Mouse (Mus musculus) embryo, embryonic 10.5 days (tissue): ENCODE measurements around the gene Slc35b2.

Experiments used
- DNase-seq: peaks from one replicate; pipeline ENCODE4 v3.0.0-alpha.2; 2015; ENCODE audit warnings: low spot score

The Slc35b2 gene

GRCm38 (mm10) chr17:45584096-45584896 lies 20.6 kb downstream of the Slc35b2 start:
- no peak for DNase-seq

DNA sequence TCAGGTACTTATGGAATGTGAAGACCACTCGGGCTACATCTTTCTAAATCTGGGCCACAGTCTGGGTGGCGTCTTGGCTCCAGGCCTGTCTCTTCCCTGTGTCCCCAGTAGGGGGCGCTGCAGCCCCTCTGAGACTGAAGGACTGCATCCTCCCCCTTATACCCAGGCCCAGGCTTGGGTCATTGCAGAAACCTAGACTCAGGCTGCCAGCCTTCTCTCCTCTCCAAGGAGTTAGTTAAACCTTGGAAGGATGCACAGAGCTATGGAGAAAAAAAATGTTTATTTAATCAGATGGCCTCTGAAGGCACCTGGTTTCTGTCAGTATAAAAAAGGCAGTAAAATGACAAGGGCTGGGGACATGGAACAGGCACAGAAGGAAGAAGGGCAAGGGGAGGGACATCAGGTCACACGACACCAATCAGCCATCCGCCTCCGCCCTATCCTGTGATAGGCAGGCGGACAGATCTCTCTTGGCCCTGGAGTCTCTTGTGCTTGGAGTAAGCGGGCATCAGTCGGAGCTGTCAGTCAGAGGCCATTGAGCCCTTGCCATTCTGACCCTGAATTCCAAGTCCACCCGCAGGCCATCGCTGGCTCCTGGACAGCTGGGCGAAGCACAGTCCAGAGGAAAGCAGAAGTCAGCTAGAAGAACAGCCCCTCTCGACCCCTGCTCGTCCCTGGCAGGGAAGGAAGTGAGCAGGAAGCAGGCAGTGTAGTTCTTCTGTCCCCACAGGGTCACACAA lies 21.4 kb downstream of the Slc35b2 start:
- peak; percentile 90 for DNase-seq

- DNase-seq = no peak
These were observed 22.2 kb downstream of the Slc35b2 start for GRCm38 (mm10) chr17:45585725-45586448.

DNA sequence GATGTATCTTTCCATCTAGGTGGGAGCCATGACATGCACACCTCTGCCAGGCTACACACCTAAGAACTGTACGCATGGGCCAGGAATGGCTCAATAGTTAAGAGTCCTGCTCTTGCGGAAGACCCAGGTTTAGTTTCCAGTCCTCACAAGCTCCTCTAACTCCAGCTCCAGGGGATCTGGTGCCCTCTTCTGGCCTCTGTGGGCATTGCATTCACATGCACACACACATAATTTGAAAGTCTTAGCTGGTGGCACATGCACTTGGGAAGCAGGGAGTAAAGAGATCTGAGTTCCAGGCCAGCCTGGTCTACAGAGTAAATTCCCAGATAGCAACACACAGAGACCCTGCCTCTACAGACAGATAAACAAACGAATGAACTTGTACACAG lies 22.8 kb downstream of the Slc35b2 start:
- DNase-seq = no peak

DNA sequence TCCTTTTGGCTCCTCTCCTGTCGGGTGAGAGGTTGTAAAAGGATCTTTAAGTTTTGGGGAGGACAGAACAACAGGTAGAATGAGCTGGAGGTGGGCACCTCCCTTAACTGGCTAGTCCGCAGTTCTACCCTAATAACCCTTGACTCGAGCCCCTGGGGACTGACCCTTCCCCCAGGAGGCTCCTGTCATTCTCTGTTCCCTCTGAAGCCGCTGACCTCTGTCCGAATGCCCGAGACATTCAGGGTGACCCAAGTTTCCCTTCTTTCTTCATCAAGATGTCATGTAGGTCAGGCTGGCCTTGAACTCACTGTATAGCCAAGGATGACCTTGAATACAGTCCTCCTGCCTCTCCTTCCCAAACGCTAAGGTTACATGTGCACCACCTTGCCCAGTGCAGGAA lies 24.7 kb downstream of the Slc35b2 start:
- DNase-seq = no peak

GRCm38 (mm10) chr17:45589236-45589635 lies 25.6 kb downstream of the Slc35b2 start:
- no peak for DNase-seq

DNA sequence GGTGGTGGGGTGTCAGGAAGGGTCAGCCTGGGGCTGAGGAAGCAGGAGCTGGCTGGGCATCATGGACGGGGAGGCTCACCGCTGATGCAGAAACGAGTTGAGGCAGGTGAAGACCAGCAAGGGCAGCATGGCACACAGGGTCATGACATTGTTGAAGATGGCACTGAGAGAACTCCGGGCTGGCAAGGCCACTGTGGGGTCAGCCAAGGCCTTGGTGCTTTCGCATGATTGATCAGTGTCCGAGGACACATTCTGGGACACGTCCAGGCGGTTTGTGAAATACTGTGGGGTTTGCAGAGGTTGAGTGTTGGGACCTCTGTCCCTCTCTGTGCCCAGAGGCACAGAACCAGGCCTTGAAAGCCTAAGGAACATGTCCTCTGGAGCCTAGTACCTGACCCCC lies 26.2 kb downstream of the Slc35b2 start:
- DNase-seq = no peak

- DNase-seq = no peak
These were observed 26.7 kb downstream of the Slc35b2 start for GRCm38 (mm10) chr17:45590410-45590809.

DNA sequence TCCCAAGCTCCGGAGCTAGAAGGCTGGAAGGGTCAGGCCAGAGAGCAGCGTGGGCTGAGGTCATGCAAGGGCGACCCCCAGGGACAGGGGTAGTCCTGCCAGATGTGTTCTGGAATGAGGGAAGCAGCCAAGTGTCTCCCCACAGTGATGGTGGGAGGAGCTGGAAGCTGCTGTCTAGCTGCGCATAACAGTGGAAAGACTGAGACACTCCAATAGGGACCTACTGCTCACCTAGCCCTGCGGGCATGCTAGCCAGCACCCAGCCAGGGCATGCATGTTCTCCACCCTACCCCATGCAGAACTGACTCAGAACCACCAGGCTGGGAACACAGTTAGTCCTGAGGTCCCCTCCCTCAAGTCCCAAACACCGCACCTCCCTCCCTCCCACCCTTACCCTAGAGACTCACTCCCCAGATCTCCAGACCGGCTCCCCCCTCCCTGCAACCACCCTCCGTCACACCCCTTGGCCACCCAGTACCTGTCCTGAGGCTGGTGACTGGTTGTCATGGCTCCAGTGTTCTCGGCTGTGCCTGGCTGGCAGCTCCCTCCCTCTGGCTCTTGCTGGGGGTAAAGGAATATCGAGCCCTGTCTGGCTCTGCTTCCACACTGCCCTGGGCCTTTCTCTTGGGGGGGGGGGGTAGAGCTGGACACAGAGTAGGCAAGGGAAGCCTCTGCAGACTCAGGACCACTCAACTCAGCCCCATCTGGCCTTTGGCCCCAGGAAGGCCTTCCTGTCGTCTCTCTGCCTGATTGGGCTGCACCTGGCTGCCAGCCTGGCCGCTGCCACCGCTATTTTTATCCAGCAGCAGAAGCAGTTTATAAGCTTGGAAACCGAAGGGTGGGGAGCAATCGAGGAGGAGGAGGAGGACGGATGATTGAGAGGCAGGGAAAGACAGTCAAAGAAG lies 28.3 kb downstream of the Slc35b2 start:
- DNase-seq = no peak

DNA sequence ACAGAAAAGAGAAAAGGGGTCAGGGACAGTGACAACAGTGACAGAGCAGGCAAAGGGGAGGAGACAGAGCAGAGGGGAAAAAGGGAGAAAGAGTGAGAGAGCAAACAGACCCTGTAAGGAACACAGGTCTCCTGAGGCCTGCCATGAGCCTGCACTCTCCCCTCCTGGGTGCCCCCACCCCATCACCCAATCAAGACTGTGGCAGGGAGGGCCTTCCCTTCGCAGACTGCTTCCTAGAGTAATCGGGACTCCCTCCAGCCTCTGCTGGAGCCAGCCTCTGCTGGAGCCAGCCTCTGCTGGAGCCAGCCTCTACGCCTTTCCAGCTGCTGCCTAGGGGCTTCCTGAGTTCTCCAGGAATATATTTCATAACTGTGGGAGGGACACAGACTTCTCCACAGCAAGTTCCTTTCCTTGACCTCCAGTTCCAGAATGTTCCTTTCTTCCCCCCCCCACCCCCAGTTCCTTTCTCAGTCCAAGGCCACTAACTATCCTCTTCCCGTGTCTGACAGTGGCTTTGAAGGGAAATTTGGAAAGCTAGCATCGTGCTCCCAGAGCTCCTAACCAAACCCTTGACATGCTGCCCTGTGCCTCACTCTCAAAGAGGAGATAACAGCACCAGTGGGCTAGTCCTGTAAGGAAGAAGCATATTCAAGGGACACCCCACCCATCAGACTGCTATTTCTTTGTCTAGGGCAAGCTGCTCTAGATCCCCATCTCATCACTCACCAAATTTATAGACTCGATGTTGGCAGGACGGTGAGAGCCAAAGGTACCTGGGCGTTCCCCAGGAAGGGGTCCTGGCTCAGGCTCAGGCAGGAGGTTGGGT lies 29.1 kb downstream of the Slc35b2 start:
- no peak for DNase-seq

DNA sequence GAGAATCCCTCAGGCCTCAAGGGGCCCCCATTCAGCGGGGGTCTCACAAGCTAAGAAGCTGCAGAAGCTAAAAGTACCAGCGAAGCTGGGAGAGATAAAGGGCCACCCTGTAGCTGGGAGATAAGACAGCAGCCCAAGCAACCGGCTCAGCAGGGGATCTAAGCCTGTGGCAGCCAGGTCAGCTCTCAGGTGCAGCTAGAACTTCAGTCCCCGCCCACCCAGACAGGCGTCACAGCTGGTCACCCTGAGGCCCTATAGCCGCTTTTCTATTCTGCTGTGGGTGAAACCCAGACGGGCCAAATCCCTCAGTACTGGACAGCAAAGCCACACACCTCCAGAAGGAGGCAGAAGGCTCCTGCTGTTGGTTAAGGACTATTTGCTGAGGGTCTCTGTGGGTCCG lies 29.8 kb downstream of the Slc35b2 start:
- DNase-seq = no peak

GRCm38 (mm10) chr17:45594195-45594594 lies 30.5 kb downstream of the Slc35b2 start:
- no peak for DNase-seq

DNA sequence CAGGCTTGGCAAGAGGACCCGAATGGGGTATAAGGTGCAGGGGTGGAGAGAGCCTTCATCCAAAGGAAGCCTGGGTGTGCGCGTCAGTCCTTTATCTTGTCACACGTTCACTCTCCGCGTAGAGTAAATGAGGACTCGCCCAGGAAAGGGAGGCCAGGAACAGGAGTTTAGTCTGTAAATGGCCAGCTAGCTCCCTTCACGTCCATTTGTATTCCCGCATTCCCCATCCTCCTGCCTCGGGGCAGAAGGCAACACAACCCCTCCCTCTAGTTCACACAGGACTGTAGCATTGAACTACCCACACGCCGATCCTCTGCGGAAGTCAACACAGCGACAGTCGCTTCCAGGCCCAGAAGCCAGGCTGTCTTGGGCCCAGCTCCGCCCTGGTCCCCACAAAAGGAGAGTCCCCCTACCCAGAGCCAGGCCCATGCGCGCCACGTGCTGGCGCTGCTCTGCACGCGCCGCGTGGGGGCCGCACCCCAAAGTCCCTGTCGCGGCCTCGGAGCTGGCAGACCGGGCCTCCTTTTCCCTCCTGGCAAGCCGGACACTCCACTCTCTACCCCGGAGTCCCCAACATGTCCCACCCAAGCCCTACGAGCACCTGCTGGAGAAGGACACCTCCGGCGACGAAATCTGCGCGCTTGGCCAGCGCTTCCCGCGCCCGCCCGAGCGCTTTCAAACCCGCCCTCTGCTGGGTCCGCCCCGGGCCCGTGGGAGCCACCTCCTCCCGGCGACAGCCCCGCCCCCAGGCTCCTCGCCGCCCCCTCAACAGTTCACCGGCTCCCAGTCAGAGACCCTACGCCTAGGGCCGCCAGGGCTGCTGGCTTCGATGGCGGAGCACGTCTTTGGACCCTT lies 31.4 kb downstream of the Slc35b2 start:
- DNase-seq = peak; percentile 80

GRCm38 (mm10) chr17:45595736-45596390 lies 32.2 kb downstream of the Slc35b2 start:
- DNase-seq = peak; percentile 17

DNA sequence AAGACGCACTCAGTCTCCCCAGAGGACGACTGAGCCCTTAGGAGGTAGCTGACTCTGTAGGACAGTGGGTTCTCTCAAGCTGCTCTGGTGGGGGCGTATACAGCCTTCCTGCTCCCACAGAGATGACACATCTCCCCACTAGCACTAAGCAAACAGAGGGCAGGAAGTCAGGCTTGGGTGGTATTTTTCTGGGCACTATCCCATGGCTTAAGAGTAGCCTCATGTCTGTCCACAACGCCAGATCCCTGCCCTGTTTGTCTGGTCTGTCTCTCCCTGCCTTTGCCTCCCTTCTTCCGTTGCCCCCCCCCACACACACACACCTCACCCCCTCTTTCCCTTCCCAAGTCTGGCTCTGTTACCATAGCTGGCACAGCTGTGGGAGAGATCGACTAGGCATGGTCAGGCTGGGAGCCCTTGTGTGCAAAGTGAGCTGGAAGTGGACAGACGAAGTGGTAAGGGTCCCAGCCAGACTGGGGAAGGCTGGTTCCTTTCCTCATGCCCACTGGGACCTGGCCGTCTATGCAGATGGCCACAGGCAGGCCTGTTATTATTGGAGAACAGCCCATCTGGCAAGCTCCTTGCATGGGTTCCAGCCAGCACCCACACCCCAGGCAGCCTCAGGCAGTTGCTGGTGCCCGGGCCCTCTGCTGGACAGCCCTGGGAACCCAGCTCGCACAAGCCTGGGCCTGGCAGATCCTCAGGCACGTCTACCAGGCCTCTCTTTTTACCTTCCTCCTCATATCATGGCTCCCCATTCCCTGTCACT lies 33.1 kb downstream of the Slc35b2 start:
- DNase-seq = peak; percentile 64

GRCm38 (mm10) chr17:45597787-45598186 lies 34.1 kb downstream of the Slc35b2 start:
- peak; percentile 50 for DNase-seq

GRCm38 (mm10) chr17:45598376-45598775 lies 34.7 kb downstream of the Slc35b2 start:
- DNase-seq = no peak

- no peak for DNase-seq
These were observed 35.2 kb downstream of the Slc35b2 start for GRCm38 (mm10) chr17:45598891-45599290.
